Comparison of ENCODE assay signal across 17 mouse cellular contexts in genomic region chr6:144659115-144660108, GRCm38 (mm10).
DNase-seq lines count a peak whose midpoint lies in the region; ATAC-seq lines count a peak whose summit lies in the region.
"Had no signal": no experiment of that assay in that cellular context is flagged by ENCODE, and none has a peak within 500 bp of the region (broad histone marks: within the 10 kb centered on the region; RNA-seq: fewer than 3 reads in every experiment).

No protein-coding gene starts in this region.

- H3K36me3 ChIP-seq in kidney, embryonic 15.5 days = no peaks in the 10 kb centered on the region
- H3K36me3 ChIP-seq in intestine, embryonic 16.5 days (ENCODE audit: control insufficient read depth, insufficient read depth, low read length) = no peaks in the 10 kb centered on the region
- no peaks in the 10 kb centered on the region for H3K36me3 ChIP-seq in midbrain, embryonic 15.5 days (replicated peaks)
- H3K36me3 ChIP-seq: embryonic facial prominence, embryonic 13.5 days; forebrain, embryonic 12.5 days; midbrain, embryonic 13.5 days; stomach, embryonic 15.5 days had no signal

- DNase-seq in kidney, postnatal 36 days = no peak
- peak; percentile 44 for DNase-seq in lung, postnatal 10 days
- DNase-seq in lung, postnatal 36 days = no peak
- no peak for DNase-seq in gastrocnemius, postnatal 14 days
- DNase-seq: adrenal gland, postnatal 36 days; cerebellum, postnatal 25 days; liver; right cerebral cortex, adult 18-20 months; spleen, adult 18-20 months; thymus, postnatal 4 days had no signal

- no peak overlapping the region for H3K27ac ChIP-seq in kidney, embryonic 15.5 days
- no peak overlapping the region for H3K27ac ChIP-seq in intestine, embryonic 16.5 days (ENCODE audit: low read length)
- no peak overlapping the region for H3K27ac ChIP-seq in midbrain, embryonic 15.5 days
- H3K27ac ChIP-seq: embryonic facial prominence, embryonic 13.5 days; forebrain, embryonic 12.5 days; midbrain, embryonic 13.5 days; stomach, embryonic 15.5 days had no signal

- 80% methylated on average over 10 of the region's 10 CpGs for WGBS in kidney, embryonic 15.5 days
- WGBS in intestine, embryonic 16.5 days = 75% methylated on average over 10 of the region's 10 CpGs
- 80% methylated on average over 10 of the region's 10 CpGs for WGBS in midbrain, embryonic 15.5 days

- intact Hi-C loops in gastrocnemius, postnatal 14 days (cut with DNase I; ENCODE audit: low total_unique reads) = no loop called here

- H3K9ac ChIP-seq in kidney, embryonic 15.5 days = no peak overlapping the region
- no peak overlapping the region for H3K9ac ChIP-seq in intestine, embryonic 16.5 days (ENCODE audit: low read depth, low read length)
- no peak overlapping the region for H3K9ac ChIP-seq in midbrain, embryonic 15.5 days
- H3K9ac ChIP-seq: embryonic facial prominence, embryonic 13.5 days; forebrain, embryonic 12.5 days; midbrain, embryonic 13.5 days; stomach, embryonic 15.5 days had no signal

- no peaks in the 10 kb centered on the region for H3K9me3 ChIP-seq in kidney, embryonic 15.5 days (replicated peaks)
- H3K9me3 ChIP-seq in intestine, embryonic 16.5 days (ENCODE audit: control insufficient read depth, low read length) = no peaks in the 10 kb centered on the region
- H3K9me3 ChIP-seq in midbrain, embryonic 15.5 days = no peaks in the 10 kb centered on the region
- H3K9me3 ChIP-seq: embryonic facial prominence, embryonic 13.5 days; forebrain, embryonic 12.5 days; midbrain, embryonic 13.5 days; stomach, embryonic 15.5 days had no signal

- H3K4me3 ChIP-seq in kidney, embryonic 15.5 days (replicated peaks) = no peak overlapping the region
- H3K4me3 ChIP-seq in intestine, embryonic 16.5 days (ENCODE audit: low read length) = no peak overlapping the region
- H3K4me3 ChIP-seq in midbrain, embryonic 15.5 days = no peak overlapping the region
- H3K4me3 ChIP-seq: embryonic facial prominence, embryonic 13.5 days; forebrain, embryonic 12.5 days; midbrain, embryonic 13.5 days; stomach, embryonic 15.5 days had no signal

- H3K4me2 ChIP-seq in kidney, embryonic 15.5 days = no peak overlapping the region
- no peak overlapping the region for H3K4me2 ChIP-seq in intestine, embryonic 16.5 days (ENCODE audit: low read depth, low read length)
- H3K4me2 ChIP-seq in midbrain, embryonic 15.5 days = no peak overlapping the region
- H3K4me2 ChIP-seq: embryonic facial prominence, embryonic 13.5 days; forebrain, embryonic 12.5 days; midbrain, embryonic 13.5 days; stomach, embryonic 15.5 days had no signal

- ATAC-seq in kidney, embryonic 15.5 days (replicated peaks; ENCODE audit: low FRiP score) = peak; percentile 40; the same call in 1 of the 2 replicates
- ATAC-seq in intestine, embryonic 16.5 days = peak; percentile 70; the same call in 1 of the 2 replicates
- no peak for ATAC-seq in midbrain, embryonic 15.5 days (replicated peaks)
- ATAC-seq: midbrain, embryonic 13.5 days had no signal

- H3K4me1 ChIP-seq in kidney, embryonic 15.5 days = peaks cover 23% of the 10 kb centered on the region
- peaks cover 6% of the 10 kb centered on the region; the same call in 1 of the 2 replicates for H3K4me1 ChIP-seq in intestine, embryonic 16.5 days (ENCODE audit: control insufficient read depth, insufficient read depth, low read length)
- no peaks in the 10 kb centered on the region for H3K4me1 ChIP-seq in midbrain, embryonic 15.5 days
- H3K4me1 ChIP-seq: midbrain, embryonic 13.5 days had no signal

- no peaks in the 10 kb centered on the region for H3K27me3 ChIP-seq in kidney, embryonic 15.5 days
- no peaks in the 10 kb centered on the region for H3K27me3 ChIP-seq in intestine, embryonic 16.5 days (replicated peaks; ENCODE audit: control insufficient read depth, insufficient read depth, low read length)
- H3K27me3 ChIP-seq in midbrain, embryonic 15.5 days (replicated peaks) = no peaks in the 10 kb centered on the region
- H3K27me3 ChIP-seq: forebrain, embryonic 12.5 days; midbrain, embryonic 13.5 days; stomach, embryonic 15.5 days had no signal
